Mouse (Mus musculus): ENCODE measurements around the gene Crb3. TPM values are rescaled to one million over a fixed set of nuclear protein-coding genes. Genes with fewer than 3 reads are reported as not detected.
A peak's percentile ranks its signal among the peaks of the same experiment; 100 is the strongest.

The Crb3 gene
- polyA plus RNA-seq, 1 experiment from 2014 or later: 3.8 TPM

- Histone ChIP-seq H3K4me1 (peaks cover 10% of the 10 kb centered on the region), H3K4me2 (replicated peaks) (peak overlapping the region; percentile 45), H3K9ac (no peak overlapping the region), H3K27ac (no peak overlapping the region), H3K27me3 (peaks cover 6% of the 10 kb centered on the region), H3K4me3 (no peak overlapping the region), H3K9me3 (replicated peaks) (0 out of 2 replicates have a peak, but pooled peaks cover 3% of the 10 kb centered on the region), H3K36me3 (no peaks in the 10 kb centered on the region)
- peak; percentile 82 for ATAC-seq (ENCODE audit: low FRiP score)
- WGBS: under 1% methylated on average over 11 of the region's 11 CpGs
Observed at GRCm38 (mm10) chr17:57096623-57096920, 37.7 kb downstream of the Crb3 start.

DNA sequence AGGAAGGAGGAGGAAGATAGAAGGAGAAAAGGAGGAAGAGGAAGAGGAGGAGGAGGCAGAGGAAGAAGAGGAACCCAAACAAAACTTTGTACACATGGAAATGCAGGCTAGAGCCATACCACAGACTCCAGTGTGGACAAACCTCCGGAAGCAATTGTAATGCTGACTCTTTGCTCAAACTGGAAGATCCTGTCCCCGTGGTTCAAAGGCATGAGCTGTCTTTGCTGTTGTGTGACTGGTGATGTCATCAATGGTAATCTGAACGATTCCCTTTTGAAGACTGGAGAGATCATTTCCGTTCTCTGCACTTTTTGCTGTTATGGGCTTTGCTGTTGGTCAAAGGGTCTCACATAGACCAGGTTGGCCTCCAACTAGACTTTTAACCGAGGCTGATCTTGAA, 39.4 kb downstream of the Crb3 start:
- Histone ChIP-seq H3K9me3 (replicated peaks) (no peaks in the 10 kb centered on the region), H3K4me1 (peaks cover 10% of the 10 kb centered on the region), H3K4me3 (no peak overlapping the region), H3K36me3 (no peaks in the 10 kb centered on the region), H3K4me2 (replicated peaks) (no peak overlapping the region), H3K27ac (no peak overlapping the region), H3K9ac (no peak overlapping the region), H3K27me3 (peaks cover 6% of the 10 kb centered on the region)
- WGBS: 85% methylated on average over 5 of the region's 5 CpGs
- no peak for ATAC-seq (ENCODE audit: low FRiP score)

GRCm38 (mm10) chr17:57099629-57100325, 40.9 kb downstream of the Crb3 start:
- H3K9ac ChIP-seq: no peak overlapping the region
- ATAC-seq (ENCODE audit: low FRiP score): no peak
- H3K4me1 ChIP-seq: peaks cover 16% of the 10 kb centered on the region
- peaks cover 6% of the 10 kb centered on the region for H3K27me3 ChIP-seq
- no peaks in the 10 kb centered on the region for H3K9me3 ChIP-seq (replicated peaks)
- no peaks in the 10 kb centered on the region for H3K36me3 ChIP-seq
- WGBS: 8% methylated on average over 10 of the region's 10 CpGs
- H3K4me2 ChIP-seq (replicated peaks): no peak overlapping the region
- H3K4me3 ChIP-seq: no peak overlapping the region
- H3K27ac ChIP-seq: no peak overlapping the region

DNA sequence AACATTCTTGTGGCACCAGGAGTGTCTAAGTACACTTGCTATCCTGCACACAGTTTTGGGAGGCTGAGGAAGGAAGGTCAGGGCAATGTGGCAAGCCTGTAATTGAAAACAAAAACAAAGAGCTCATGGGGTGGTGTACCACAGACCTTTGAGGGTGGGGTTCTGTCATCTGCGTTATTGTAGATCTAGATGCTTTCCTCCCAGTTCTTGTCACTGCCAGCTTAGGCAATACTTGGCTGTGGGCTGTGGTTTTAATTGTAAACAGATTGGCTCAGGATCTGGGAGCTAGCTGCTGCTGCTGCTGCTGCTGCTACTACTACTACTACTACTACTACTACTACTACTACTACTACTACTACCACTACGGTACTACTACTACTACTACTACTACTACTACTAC, 43.4 kb downstream of the Crb3 start:
- no peak for ATAC-seq (ENCODE audit: low FRiP score)
- H3K9me3 ChIP-seq (replicated peaks): no peaks in the 10 kb centered on the region
- 89% methylated on average over 2 of the region's 2 CpGs for WGBS
- H3K27me3 ChIP-seq: no peaks in the 10 kb centered on the region
- no peak overlapping the region for H3K27ac ChIP-seq
- H3K4me3 ChIP-seq: no peak overlapping the region
- no peak overlapping the region for H3K9ac ChIP-seq
- H3K36me3 ChIP-seq: no peaks in the 10 kb centered on the region
- peaks cover 21% of the 10 kb centered on the region for H3K4me1 ChIP-seq
- no peak overlapping the region for H3K4me2 ChIP-seq (replicated peaks)

- peaks cover 21% of the 10 kb centered on the region for H3K4me1 ChIP-seq
- H3K4me2 ChIP-seq (replicated peaks): peak overlapping the region; percentile 90
- no peaks in the 10 kb centered on the region for H3K9me3 ChIP-seq (replicated peaks)
- peak overlapping the region; percentile 60 for H3K4me3 ChIP-seq
- peak; percentile 24; the same call in 1 of the 2 replicates for ATAC-seq (ENCODE audit: low FRiP score)
- no peaks in the 10 kb centered on the region for H3K36me3 ChIP-seq
- peak overlapping the region; percentile 75; the same call in 1 of the 2 replicates for H3K9ac ChIP-seq
- no peak overlapping the region for H3K27ac ChIP-seq
- WGBS: 45% methylated on average over 4 of the region's 4 CpGs
- no peaks in the 10 kb centered on the region for H3K27me3 ChIP-seq
Observed at GRCm38 (mm10) chr17:57104496-57104895, 45.6 kb downstream of the Crb3 start.

DNA sequence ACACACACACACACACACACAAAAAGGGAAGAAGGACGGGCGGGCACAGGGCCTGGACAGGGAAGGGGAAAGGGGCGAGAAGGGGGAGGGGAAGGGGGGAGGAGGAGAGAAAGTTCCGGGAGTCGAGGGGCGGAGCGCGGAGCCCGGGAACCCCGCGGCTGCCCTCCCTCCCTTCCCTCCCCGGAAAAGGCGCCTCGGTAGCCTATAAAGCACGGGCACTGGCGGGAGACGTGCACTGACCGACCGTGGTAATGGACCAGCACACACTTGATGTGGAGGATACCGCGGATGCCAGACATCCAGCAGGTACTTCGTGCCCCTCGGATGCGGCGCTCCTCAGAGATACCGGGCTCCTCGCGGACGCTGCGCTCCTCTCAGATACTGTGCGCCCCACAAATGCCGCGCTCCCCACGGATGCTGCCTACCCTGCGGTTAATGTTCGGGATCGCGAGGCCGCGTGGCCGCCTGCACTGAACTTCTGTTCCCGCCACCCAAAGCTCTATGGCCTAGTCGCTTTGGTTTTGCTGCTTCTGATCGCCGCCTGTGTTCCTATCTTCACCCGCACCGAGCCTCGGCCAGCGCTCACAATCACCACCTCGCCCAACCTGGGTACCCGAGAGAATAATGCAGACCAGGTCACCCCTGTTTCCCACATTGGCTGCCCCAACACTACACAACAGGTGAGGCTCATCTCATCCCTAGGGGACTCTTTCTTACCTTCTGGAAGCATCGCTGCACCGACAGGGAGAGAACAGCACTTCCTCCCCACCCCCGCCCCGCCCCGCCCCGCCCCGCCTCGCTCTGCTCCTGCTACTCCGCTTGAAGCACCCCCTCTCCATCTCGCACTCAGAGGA, 46.5 kb downstream of the Crb3 start, which contains the start of gene Tnfsf9:
Gene Tnfsf9, plus strand, starts transcription at position 145 of the 854 bp plus-strand sequence.
- peak within 1 kb of the TSS; percentile 60 for H3K4me3 ChIP-seq
- H3K9ac ChIP-seq: peak within 1 kb of the TSS; percentile 75
- H3K27me3 ChIP-seq: no peaks in the 10 kb centered on the region
- ATAC-seq (ENCODE audit: low FRiP score): peak; percentile 84
- WGBS: 1% methylated on average over 56 of the region's 61 CpGs
- peak within 1 kb of the TSS; percentile 90 for H3K4me2 ChIP-seq (replicated peaks)
- H3K4me1 ChIP-seq: peaks cover 21% of the 10 kb centered on the region
- no peak within 1 kb of the TSS; the same call in 1 of the 2 replicates for H3K27ac ChIP-seq
- H3K9me3 ChIP-seq (replicated peaks): no peaks in the 10 kb centered on the region
- H3K36me3 ChIP-seq: no peaks in the 10 kb centered on the region

DNA sequence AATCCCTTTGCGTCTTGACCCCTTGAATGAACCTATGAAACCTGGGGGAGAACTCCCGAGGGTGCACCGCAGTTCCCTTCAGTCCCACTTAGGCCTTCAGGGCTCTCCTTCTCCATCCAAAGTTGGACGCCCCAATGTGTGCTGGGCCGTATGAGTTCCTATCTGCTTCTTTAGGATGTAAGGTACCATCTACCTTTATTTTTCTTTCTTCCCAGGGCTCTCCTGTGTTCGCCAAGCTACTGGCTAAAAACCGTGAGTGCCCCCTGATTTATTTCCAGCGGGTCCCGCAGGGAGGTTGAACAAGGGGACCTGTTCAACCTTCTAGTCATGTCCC, 47.1 kb downstream of the Crb3 start:
- Histone ChIP-seq H3K9ac (peak overlapping the region; percentile 75), H3K4me1 (peaks cover 21% of the 10 kb centered on the region), H3K4me3 (peak overlapping the region; percentile 60), H3K9me3 (replicated peaks) (no peaks in the 10 kb centered on the region), H3K36me3 (no peaks in the 10 kb centered on the region), H3K27ac (no peak overlapping the region), H3K4me2 (replicated peaks) (peak overlapping the region; percentile 90), H3K27me3 (no peaks in the 10 kb centered on the region)
- ATAC-seq (ENCODE audit: low FRiP score): no peak; the same call in 1 of the 2 replicates
- 6% methylated on average over 9 of the region's 9 CpGs for WGBS

- H3K9me3 ChIP-seq (replicated peaks): no peaks in the 10 kb centered on the region
- H3K27ac ChIP-seq: no peak overlapping the region
- H3K36me3 ChIP-seq: no peaks in the 10 kb centered on the region
- no peaks in the 10 kb centered on the region for H3K27me3 ChIP-seq
- no peak overlapping the region for H3K9ac ChIP-seq
- 93% methylated on average over 5 of the region's 5 CpGs for WGBS
- no peak overlapping the region for H3K4me2 ChIP-seq (replicated peaks)
- ATAC-seq (ENCODE audit: low FRiP score): no peak
- peaks cover 21% of the 10 kb centered on the region for H3K4me1 ChIP-seq
- H3K4me3 ChIP-seq: no peak overlapping the region
Observed at GRCm38 (mm10) chr17:57107064-57107463, 48.2 kb downstream of the Crb3 start.

GRCm38 (mm10) chr17:57108040-57108665, 49.2 kb downstream of the Crb3 start:
- Histone ChIP-seq H3K27ac (no peak overlapping the region), H3K4me2 (replicated peaks) (no peak overlapping the region), H3K27me3 (no peaks in the 10 kb centered on the region), H3K9me3 (replicated peaks) (no peaks in the 10 kb centered on the region), H3K9ac (no peak overlapping the region), H3K4me3 (no peak overlapping the region), H3K36me3 (no peaks in the 10 kb centered on the region), H3K4me1 (peaks cover 21% of the 10 kb centered on the region)
- ATAC-seq (ENCODE audit: low FRiP score): no peak
- 82% methylated on average over 7 of the region's 7 CpGs for WGBS

DNA sequence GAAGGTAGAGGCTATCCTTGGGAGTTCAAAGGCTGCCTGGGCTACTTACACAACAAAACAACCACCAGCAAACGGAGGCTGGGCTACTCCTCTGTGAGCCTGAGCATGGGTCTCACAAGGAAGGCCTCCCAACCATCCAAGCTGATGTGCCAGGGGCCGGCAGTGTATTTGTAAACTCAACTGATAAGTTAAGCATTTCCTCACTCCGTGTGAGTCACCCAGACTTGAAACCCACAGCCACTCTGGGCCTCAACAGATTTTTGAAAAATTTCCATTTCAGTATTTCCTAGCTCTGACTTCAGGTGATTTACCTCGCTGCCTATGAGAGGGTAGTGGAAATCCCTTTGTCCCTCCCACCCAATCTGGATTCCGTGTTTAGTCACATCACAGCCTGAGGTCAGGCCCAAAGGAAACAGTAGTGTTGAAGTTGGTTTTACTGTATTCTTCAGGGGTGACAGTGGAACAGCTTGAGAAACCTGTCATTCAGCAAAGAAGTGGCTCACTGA, 49.8 kb downstream of the Crb3 start:
- no peak for ATAC-seq (ENCODE audit: low FRiP score)
- WGBS: 64% methylated on average over 5 of the region's 5 CpGs
- no peaks in the 10 kb centered on the region for H3K36me3 ChIP-seq

GRCm38 (mm10) chr17:57110005-57110404, 51.1 kb downstream of the Crb3 start:
- Histone ChIP-seq H3K4me1 (peaks cover 13% of the 10 kb centered on the region), H3K27ac (no peak overlapping the region), H3K4me3 (no peak overlapping the region), H3K27me3 (no peaks in the 10 kb centered on the region), H3K4me2 (replicated peaks) (no peak overlapping the region), H3K9me3 (replicated peaks) (no peaks in the 10 kb centered on the region), H3K9ac (no peak overlapping the region), H3K36me3 (no peaks in the 10 kb centered on the region)
- WGBS: 85% methylated on average over 1 of the region's 1 CpGs
- ATAC-seq (ENCODE audit: low FRiP score): no peak

More for the DNA sequence above, 49.8 kb downstream of the Crb3 start:
- no peaks in the 10 kb centered on the region for H3K27me3 ChIP-seq
- no peaks in the 10 kb centered on the region for H3K9me3 ChIP-seq (replicated peaks)
- H3K4me3 ChIP-seq: no peak overlapping the region
- no peak overlapping the region for H3K9ac ChIP-seq
- peaks cover 21% of the 10 kb centered on the region for H3K4me1 ChIP-seq
- no peak overlapping the region for H3K27ac ChIP-seq
- H3K4me2 ChIP-seq (replicated peaks): no peak overlapping the region

- WGBS: 86% methylated on average over 10 of the region's 10 CpGs
- H3K27ac ChIP-seq: no peak overlapping the region
- no peak overlapping the region for H3K9ac ChIP-seq
- H3K4me2 ChIP-seq (replicated peaks): no peak overlapping the region
- no peaks in the 10 kb centered on the region for H3K27me3 ChIP-seq
- ATAC-seq (ENCODE audit: low FRiP score): no peak
- no peak overlapping the region for H3K4me3 ChIP-seq
- no peaks in the 10 kb centered on the region for H3K36me3 ChIP-seq
- no peaks in the 10 kb centered on the region for H3K9me3 ChIP-seq (replicated peaks)
- no peaks in the 10 kb centered on the region for H3K4me1 ChIP-seq
Observed at GRCm38 (mm10) chr17:57112768-57113474, 54.0 kb downstream of the Crb3 start.

All from hindbrain, embryonic 12.5 days (tissue).